Mouse (Mus musculus): ENCODE measurements at regions not wholly inside any gene's neighbourhood (a gene's known extent, or its start where the extent isn't known, plus 50 kb on each side); places are given as distances from the start of the nearest gene placed in this dataset.

- DNase-seq: peak; percentile 62
These were observed 66.7 kb downstream of the Rwdd3 start for GRCm38 (mm10) chr3:121104571-121105407.

- no peak for DNase-seq
These were observed 68.6 kb downstream of the Rwdd3 start for GRCm38 (mm10) chr3:121102871-121103270.

GRCm38 (mm10) chr3:121102120-121102519 is 69.4 kb downstream of the Rwdd3 start:
- no peak for DNase-seq

- no peak for DNase-seq
These were observed 71.2 kb downstream of the Rwdd3 start for GRCm38 (mm10) chr3:121100211-121100860.

GRCm38 (mm10) chr3:121093509-121093908 is 78.0 kb downstream of the Rwdd3 start:
- peak; percentile 16 for DNase-seq

GRCm38 (mm10) chr3:121088724-121089123 is 82.8 kb downstream of the Rwdd3 start:
- no peak for DNase-seq

GRCm38 (mm10) chr3:121068676-121069075 is 102.8 kb downstream of the Rwdd3 start:
- DNase-seq: no peak

- no peak for DNase-seq
These were observed 135.5 kb downstream of the Rwdd3 start for GRCm38 (mm10) chr3:121035904-121036549.

GRCm38 (mm10) chr3:121025546-121026157 is 145.8 kb downstream of the Rwdd3 start:
- DNase-seq: no peak

- no peak for DNase-seq
These were observed 146.7 kb downstream of the Rwdd3 start for GRCm38 (mm10) chr3:121024810-121025209.

GRCm38 (mm10) chr3:121021126-121021848 is 150.2 kb downstream of the Rwdd3 start:
- DNase-seq: no peak

GRCm38 (mm10) chr3:121009223-121009622 is 162.3 kb downstream of the Rwdd3 start:
- DNase-seq: no peak

- no peak for DNase-seq
These were observed 187.8 kb downstream of the Rwdd3 start for GRCm38 (mm10) chr3:120983556-120984270.

- DNase-seq: no peak
These were observed 188.5 kb downstream of the Rwdd3 start for GRCm38 (mm10) chr3:120982795-120983555.

GRCm38 (mm10) chr3:120982218-120982617 is 189.3 kb downstream of the Rwdd3 start:
- no peak for DNase-seq

- no peak for DNase-seq
These were observed 200.6 kb downstream of the Rwdd3 start for GRCm38 (mm10) chr3:120970746-120971466.

GRCm38 (mm10) chr3:120946906-120947305 is 224.6 kb downstream of the Rwdd3 start:
- DNase-seq: no peak

GRCm38 (mm10) chr3:120934401-120934800 is 237.1 kb downstream of the Rwdd3 start:
- no peak for DNase-seq

- no peak for DNase-seq
These were observed 251.1 kb downstream of the Rwdd3 start for GRCm38 (mm10) chr3:120920351-120920750.

GRCm38 (mm10) chr3:120898931-120899330 is 272.6 kb downstream of the Rwdd3 start:
- DNase-seq: no peak
